ENCODE assay signal across 20 mouse cellular contexts in the genomic region with DNA sequence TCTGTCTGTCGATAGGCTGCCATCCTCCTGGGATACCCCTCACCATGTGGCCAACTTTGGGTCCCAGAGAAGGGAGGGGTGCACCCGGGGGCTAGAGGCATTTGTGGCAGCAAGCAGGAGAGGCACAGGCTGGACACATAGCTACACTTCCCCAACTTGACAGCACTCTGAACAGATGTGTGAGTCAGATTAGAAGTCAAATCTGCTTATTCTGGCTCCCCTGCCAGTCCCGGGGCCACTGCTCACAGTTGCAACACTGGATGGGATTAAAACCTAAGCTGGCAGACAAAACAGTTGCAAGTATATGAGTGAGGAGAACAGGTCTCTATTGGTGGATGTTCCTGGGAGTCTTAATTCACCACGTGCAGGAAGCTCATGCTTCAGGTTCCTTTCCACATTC. TPM values are rescaled to one million over a fixed set of nuclear protein-coding genes. Genes with fewer than 3 reads are reported as not detected.
A peak's percentile ranks its signal among the peaks of the same experiment; 100 is the strongest.
DNase-seq lines count a peak whose midpoint lies in the region; ATAC-seq and TF ChIP-seq lines count a peak whose summit lies in the region.
"Had no signal": no experiment of that assay in that cellular context is flagged by ENCODE, and none has a peak within 500 bp of the region (broad histone marks: within the 10 kb centered on the region; RNA-seq: fewer than 3 reads in every experiment).

No protein-coding gene starts in this region.

- no peaks in the 10 kb centered on the region for H3K9me3 ChIP-seq in MEL (replicated peaks; ENCODE audit: insufficient read depth, low read length)
- H3K9me3 ChIP-seq: heart, embryonic 10.5 days had no signal

- TF ChIP-seq CTCF in layer of hippocampus, adult 2 months (conservative IDR thresholded peaks at IDR 0.05) = no peak
- no peak for TF ChIP-seq CTCF in MEL (IDR thresholded peaks at IDR 0.05 in 2 of 3, conservative IDR thresholded peaks at IDR 0.05 in 1 of 3; ENCODE audit: control insufficient read depth in 1 of 3, insufficient read depth in 1 of 3, low read depth in 2 of 3, low read length in 3 of 3, poor library complexity in 1 of 3, severe bottlenecking in 1 of 3)

- H3K79me2 ChIP-seq in MEL (ENCODE audit: control insufficient read depth, insufficient read depth, low read length, poor library complexity) = no peaks in the 10 kb centered on the region

- TF ChIP-seq EP300 in MEL (IDR thresholded peaks at IDR 0.05; ENCODE audit: low read depth in 1 of 2, low read length in 2 of 2) = peak; percentile 50 to 52; a peak in 3 of 4 replicates

- peak overlapping the region; percentile 61 for H3K27ac ChIP-seq in layer of hippocampus, adult 2 months
- no peak overlapping the region for H3K27ac ChIP-seq in MEL (ENCODE audit: control insufficient read depth, low read depth, low read length)
- H3K27ac ChIP-seq: embryonic facial prominence, embryonic 10.5 days; heart, embryonic 10.5 days; hindbrain, embryonic 13.5 days; hindbrain, postnatal 0 days had no signal

- peak; percentile 58 for ATAC-seq in megakaryocyte-erythroid progenitor cell, adult 5-6 weeks (replicated peaks; ENCODE audit: low FRiP score, low TSS enrichment, poor library complexity, severe bottlenecking)
- no peak for ATAC-seq in cerebellum, adult (ENCODE audit: insufficient number of reproducible peaks, low FRiP score, low TSS enrichment)
- ATAC-seq: forebrain, embryonic 16.5 days; hindbrain, postnatal 0 days had no signal

- peaks cover 0 to 34% of the 10 kb centered on the region in 2 experiments; a peak in 2 of 4 replicates for H3K4me1 ChIP-seq in MEL (ENCODE audit: control insufficient read depth in 1 of 2, insufficient read depth in 2 of 2, low read length in 2 of 2)
- H3K4me1 ChIP-seq: hindbrain, embryonic 13.5 days had no signal

- no peak for TF ChIP-seq RAD21 in MEL (IDR thresholded peaks at IDR 0.05; ENCODE audit: low read depth, low read length)

- no peak for DNase-seq in layer of hippocampus, adult 2 months (ENCODE audit: low spot score in 2 of 2)
- DNase-seq in layer of hippocampus, postnatal 14 days (ENCODE audit: low spot score in 2 of 2) = no peak
- DNase-seq in MEL (ENCODE audit: low read depth, low spot score) = peak; percentile 66
- DNase-seq in fat pad, adult 2 months (ENCODE audit: extremely low read depth, low read depth, low spot score) = peak; percentile 76
- DNase-seq in left cerebral cortex, adult 11 months (ENCODE audit: low spot score) = no peak
- no peak for DNase-seq in right cerebral cortex, postnatal 4 days
- DNase-seq: adrenal gland, postnatal 10 days; cerebellum, adult 11-12 months; cerebellum, adult 9-10 months; cerebellum, postnatal 25 days; gastrocnemius, postnatal 10 days; heart, adult 11 months; kidney, adult 11 months had no signal

- no peak overlapping the region for H3K4me3 ChIP-seq in layer of hippocampus, adult 2 months
- H3K4me3 ChIP-seq in MEL (ENCODE audit: control insufficient read depth in 1 of 2, insufficient read depth in 1 of 2, low read depth in 2 of 2, low read length in 2 of 2) = no peak overlapping the region
- H3K4me3 ChIP-seq: embryonic facial prominence, embryonic 10.5 days; heart, embryonic 10.5 days; hindbrain, embryonic 13.5 days had no signal

- H3K27me3 ChIP-seq in MEL (ENCODE audit: control insufficient read depth in 1 of 2, insufficient read depth in 2 of 2, low read length in 2 of 2) = no peaks in the 10 kb centered on the region

- H3K9ac ChIP-seq in MEL (ENCODE audit: control insufficient read depth, low read depth, low read length, poor library complexity, severe bottlenecking) = no peak overlapping the region
- H3K9ac ChIP-seq: hindbrain, embryonic 13.5 days had no signal

- peaks cover 0 to 11% of the 10 kb centered on the region in 2 experiments; a peak in 2 of 4 replicates for H3K36me3 ChIP-seq in MEL (ENCODE audit: control insufficient read depth in 1 of 2, insufficient read depth in 2 of 2, low read length in 2 of 2)
- H3K36me3 ChIP-seq: embryonic facial prominence, embryonic 10.5 days; heart, embryonic 10.5 days; hindbrain, embryonic 13.5 days had no signal

- no peak for TF ChIP-seq POLR2A in MEL (IDR thresholded peaks at IDR 0.05; ENCODE audit: control insufficient read depth in 1 of 2, insufficient read depth in 1 of 2, low read depth in 1 of 2, low read length in 2 of 2, poor library complexity in 1 of 2)

TF ChIP-seq in MEL, 35 proteins besides CTCF, POLR2A, EP300 and RAD21:
- peak; percentile 77 for TF ChIP-seq TAL1 (IDR thresholded peaks at IDR 0.05; ENCODE audit: low read length)
- TF ChIP-seq TCF12 (IDR thresholded peaks at IDR 0.05; ENCODE audit: low read depth, low read length) = peak; percentile 67
- peak; percentile 53 for TF ChIP-seq GATA1 (IDR thresholded peaks at IDR 0.05; ENCODE audit: low read depth, low read length)
- TF ChIP-seq MAZ (IDR thresholded peaks at IDR 0.05; ENCODE audit: low read depth, low read length) = no peak

RNA-seq across cellular contexts. Expression of gene Mfsd4a, which starts 31.9 kb away (rescaled TPM):
- total RNA-seq in layer of hippocampus, adult 2 months (2021) = 10 to 100 TPM; 73.9 to 77.9 TPM
- total RNA-seq in layer of hippocampus, postnatal 14 days (2021) = 10 to 100 TPM; 42.8 to 50.7 TPM
- total RNA-seq in MEL (2012; rRNA removed) = 2.7 and 3.6 TPM in 2 replicates
- polyA plus RNA-seq in MEL (2012; ENCODE audit: insufficient read depth in 1 of 2, insufficient read length in 2 of 2, low read depth in 1 of 2, low replicate concordance in 2 of 2, missing spikeins in 1 of 2) = 10 to 100 TPM in 1 of 2 experiments, not detected in 1; 15.5 TPM
- total RNA-seq in megakaryocyte-erythroid progenitor cell, adult 5-6 weeks (2014; fragmentation: Nextera tagmentation) = 0.40 TPM in 1 of 2 replicates, not detected in the other
- total RNA-seq in megakaryocyte-erythroid progenitor cell, adult 5-6 weeks (2017) = 0.75 and 3.8 TPM in 2 replicates

RNA-seq across cellular contexts. Expression of gene Cdk18, which starts 39.7 kb away (rescaled TPM):
- 10 to 100 TPM; 21.7 to 23.7 TPM for total RNA-seq in layer of hippocampus, adult 2 months (2021)
- total RNA-seq in layer of hippocampus, postnatal 14 days (2021) = 10 to 100 TPM; 21.2 to 21.9 TPM
- total RNA-seq in MEL (2012; rRNA removed) = 0.56 and 1.3 TPM in 2 replicates
- polyA plus RNA-seq in MEL (2012; ENCODE audit: insufficient read depth in 1 of 2, insufficient read length in 2 of 2, low read depth in 1 of 2, low replicate concordance in 2 of 2, missing spikeins in 1 of 2) = 10 to 100 TPM in 1 of 2 experiments, not detected in 1; 15.7 TPM
- total RNA-seq in megakaryocyte-erythroid progenitor cell, adult 5-6 weeks (2014; fragmentation: Nextera tagmentation) = 0.42 TPM in 1 of 2 replicates, not detected in the other
- 0.46 TPM in 1 of 2 replicates, not detected in the other for total RNA-seq in megakaryocyte-erythroid progenitor cell, adult 5-6 weeks (2017)

Comparison
In these comparisons a context has a peak if more than half of its experiments do, and no peak if none do; other contexts are left out.
1. DNase-seq: peak in MEL (single experiment) and fat pad, adult 2 months (single experiment); none in layer of hippocampus, adult 2 months (0 of 2), layer of hippocampus, postnatal 14 days (0 of 2), left cerebral cortex, adult 11 months (single experiment) and right cerebral cortex, postnatal 4 days (single experiment).